Mouse (Mus musculus) lung, postnatal 0 days (tissue): ENCODE measurements around the gene Gm867.

Experiments used
- CTCF ChIP-seq: IDR thresholded peaks from 2 replicates; pipeline ENCODE4 v1.5.1; 2016; ENCODE audit warnings: antibody characterized with exemption, mild to moderate bottlenecking
- EP300 ChIP-seq: IDR thresholded peaks from 2 replicates; pipeline ENCODE4 v1.6.1; 2016; ENCODE audit warnings: antibody characterized with exemption, mild to moderate bottlenecking, control low read depth

GRCm38 (mm10) chr10:75936909-75937667 lies 3.4 kb downstream of the Gm867 start:
- TF ChIP-seq CTCF (0 out of 2 replicates have a peak, but pooled peaks have one; percentile 12), EP300 (no peak)
